Mouse (Mus musculus): ENCODE data around the gene Allc. TPM values are rescaled to one million over a fixed set of nuclear protein-coding genes. Genes with fewer than 3 reads are reported as not detected.

The Allc gene
- not detected in 2 replicates for polyA plus RNA-seq (2016; fragmentation: Nextera tagmentation; extraction: Ambion mirVana)

DNA sequence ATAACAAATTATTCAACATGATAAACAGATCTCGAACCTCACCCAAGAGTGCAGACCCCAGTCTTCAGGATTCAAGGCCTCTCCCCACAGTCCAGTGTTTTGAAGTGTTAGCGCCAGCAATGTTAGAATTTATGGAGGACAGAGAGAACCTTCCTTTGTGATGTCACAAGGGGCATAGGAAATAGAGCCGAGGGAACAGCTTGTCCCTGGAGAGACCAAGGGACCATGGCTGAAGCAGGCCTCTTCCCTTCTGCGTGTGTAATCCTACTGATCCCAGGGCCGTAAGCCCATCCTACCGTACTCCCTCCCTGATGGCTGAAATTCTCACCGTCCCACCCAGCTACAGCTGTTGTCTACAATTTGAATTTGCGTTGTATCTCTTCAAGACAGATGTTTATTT is at the start of gene Allc:
TSS of gene Allc (minus strand) at position 101 of the 400 bp plus-strand sequence.
- no peak within 1 kb of the TSS for H3K4me3 ChIP-seq (replicated peaks)
- 87% methylated on average over 8 of the region's 8 CpGs for WGBS
- no peak for ATAC-seq (ENCODE audit: low FRiP score)

GRCm38 (mm10) chr12:28628436-28628835 is 46.1 kb upstream of the Allc start:
- WGBS = 89% methylated on average over 2 of the region's 2 CpGs

More for the DNA sequence above, at the start of gene Allc:
- H3K36me3 ChIP-seq (replicated peaks) = no peaks in the 10 kb centered on the region
- H3K9ac ChIP-seq = no peak within 1 kb of the TSS
- no peaks in the 10 kb centered on the region for H3K9me3 ChIP-seq
- no peak within 1 kb of the TSS for H3K4me2 ChIP-seq
- no peaks in the 10 kb centered on the region for H3K27me3 ChIP-seq
- H3K27ac ChIP-seq = no peak within 1 kb of the TSS
- H3K4me1 ChIP-seq = no peaks in the 10 kb centered on the region

GRCm38 (mm10) chr12:28627092-28627491 is 44.8 kb upstream of the Allc start:
- 74% methylated on average over 4 of the region's 4 CpGs for WGBS
- H3K36me3 ChIP-seq (replicated peaks) = peaks cover 42% of the 10 kb centered on the region
- no peak overlapping the region for H3K4me2 ChIP-seq
- H3K27ac ChIP-seq = no peak overlapping the region
- no peak for ATAC-seq (ENCODE audit: low FRiP score)
- no peaks in the 10 kb centered on the region for H3K27me3 ChIP-seq
- H3K9ac ChIP-seq = no peak overlapping the region
- H3K4me1 ChIP-seq = peaks cover 2% of the 10 kb centered on the region; the same call in 1 of the 2 replicates
- no peaks in the 10 kb centered on the region for H3K9me3 ChIP-seq
- H3K4me3 ChIP-seq (replicated peaks) = no peak overlapping the region

More at GRCm38 (mm10) chr12:28628436-28628835, 46.1 kb upstream of the Allc start:
- H3K36me3 ChIP-seq (replicated peaks) = peaks cover 56% of the 10 kb centered on the region
- no peak overlapping the region for H3K9ac ChIP-seq
- no peak overlapping the region for H3K27ac ChIP-seq
- no peaks in the 10 kb centered on the region for H3K27me3 ChIP-seq
- ATAC-seq (ENCODE audit: low FRiP score) = no peak
- no peak overlapping the region for H3K4me3 ChIP-seq (replicated peaks)
- no peaks in the 10 kb centered on the region for H3K9me3 ChIP-seq
- no peak overlapping the region for H3K4me2 ChIP-seq
- no peaks in the 10 kb centered on the region for H3K4me1 ChIP-seq

- Histone ChIP-seq H3K4me2 (no peak overlapping the region), H3K4me3 (replicated peaks) (no peak overlapping the region), H3K36me3 (replicated peaks) (peaks cover 26% of the 10 kb centered on the region), H3K9ac (no peak overlapping the region), H3K9me3 (no peaks in the 10 kb centered on the region), H3K27me3 (no peaks in the 10 kb centered on the region), H3K27ac (no peak overlapping the region), H3K4me1 (peaks cover 12% of the 10 kb centered on the region)
- 85% methylated on average over 7 of the region's 7 CpGs for WGBS
- ATAC-seq (ENCODE audit: low FRiP score) = no peak
Observed at GRCm38 (mm10) chr12:28625407-28625806, 43.1 kb upstream of the Allc start.

DNA sequence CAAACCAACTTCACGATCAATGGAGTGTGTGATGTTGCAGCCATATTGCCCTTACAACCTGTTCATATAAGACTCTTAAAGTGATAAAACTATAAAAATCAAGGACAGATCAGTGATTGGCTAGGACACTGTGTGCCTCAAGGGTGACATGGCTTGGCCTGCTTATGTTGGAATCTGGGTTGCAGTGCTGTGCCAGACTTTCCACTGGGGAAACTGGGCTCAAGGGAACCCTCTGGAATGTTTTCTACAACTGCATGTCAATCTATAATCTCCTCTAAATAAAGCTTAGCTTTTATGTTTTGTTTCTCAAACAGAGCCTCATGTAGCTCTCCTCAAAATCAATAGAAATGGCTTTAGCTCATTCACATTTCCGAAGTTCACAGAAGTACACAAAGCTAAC is 41.9 kb upstream of the Allc start:
- Histone ChIP-seq H3K4me1 (peaks cover 12% of the 10 kb centered on the region), H3K9ac (no peak overlapping the region), H3K36me3 (replicated peaks) (peaks cover 14% of the 10 kb centered on the region), H3K27ac (no peak overlapping the region), H3K9me3 (no peaks in the 10 kb centered on the region), H3K4me3 (replicated peaks) (no peak overlapping the region), H3K27me3 (no peaks in the 10 kb centered on the region), H3K4me2 (no peak overlapping the region)
- no peak for ATAC-seq (ENCODE audit: low FRiP score)
- WGBS = 89% methylated on average over 2 of the region's 2 CpGs

GRCm38 (mm10) chr12:28623195-28623594 is 40.9 kb upstream of the Allc start, which contains the start of gene Colec11:
Gene Colec11, minus strand, starts transcription at chr12:28623377.
- H3K9me3 ChIP-seq = no peaks in the 10 kb centered on the region
- H3K27ac ChIP-seq = no peak within 1 kb of the TSS
- ATAC-seq (ENCODE audit: low FRiP score) = no peak
- H3K4me2 ChIP-seq = no peak within 1 kb of the TSS
- peaks cover 3% of the 10 kb centered on the region for H3K36me3 ChIP-seq (replicated peaks)
- peaks cover 12% of the 10 kb centered on the region for H3K4me1 ChIP-seq
- no peak within 1 kb of the TSS for H3K9ac ChIP-seq
- H3K27me3 ChIP-seq = no peaks in the 10 kb centered on the region
- H3K4me3 ChIP-seq (replicated peaks) = no peak within 1 kb of the TSS
- 74% methylated on average over 5 of the region's 5 CpGs for WGBS

DNA sequence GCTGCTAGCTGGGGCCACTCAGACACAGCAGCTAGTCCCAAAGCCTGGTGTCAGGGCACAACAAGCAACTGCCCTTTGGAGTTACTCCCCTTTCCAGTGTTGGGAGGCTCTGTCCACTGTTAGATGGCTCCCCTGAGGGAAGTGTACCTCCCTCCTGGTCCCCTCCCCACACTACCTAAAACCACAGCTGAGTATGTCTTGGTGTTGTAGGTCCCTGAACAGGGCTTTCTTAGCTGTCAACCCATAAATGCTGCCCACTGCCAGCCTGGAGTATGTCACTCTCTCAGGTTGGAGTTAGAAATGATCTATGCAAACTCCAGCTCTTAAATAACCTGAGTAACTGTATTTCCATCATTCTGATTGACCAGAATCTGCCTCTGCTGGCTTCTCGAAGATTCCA is 40.3 kb upstream of the Allc start:
- no peak overlapping the region for H3K4me3 ChIP-seq (replicated peaks)
- H3K27ac ChIP-seq = no peak overlapping the region
- H3K27me3 ChIP-seq = no peaks in the 10 kb centered on the region
- no peaks in the 10 kb centered on the region for H3K9me3 ChIP-seq
- peaks cover 12% of the 10 kb centered on the region for H3K4me1 ChIP-seq
- no peaks in the 10 kb centered on the region; the same call in 1 of the 2 replicates for H3K36me3 ChIP-seq (replicated peaks)
- no peak for ATAC-seq (ENCODE audit: low FRiP score)
- 81% methylated on average over 1 of the region's 1 CpGs for WGBS
- no peak overlapping the region for H3K4me2 ChIP-seq
- H3K9ac ChIP-seq = no peak overlapping the region

- H3K4me3 ChIP-seq (replicated peaks) = no peak overlapping the region
- H3K9ac ChIP-seq = no peak overlapping the region
- H3K4me1 ChIP-seq = peaks cover 12% of the 10 kb centered on the region
- H3K9me3 ChIP-seq = no peaks in the 10 kb centered on the region
- no peak for ATAC-seq (ENCODE audit: low FRiP score)
- 67% methylated on average over 5 of the region's 5 CpGs for WGBS
- no peaks in the 10 kb centered on the region for H3K27me3 ChIP-seq
- H3K4me2 ChIP-seq = no peak overlapping the region
- H3K27ac ChIP-seq = no peak overlapping the region
- H3K36me3 ChIP-seq (replicated peaks) = no peaks in the 10 kb centered on the region; the same call in 1 of the 2 replicates
Observed at GRCm38 (mm10) chr12:28622167-28622532, 39.8 kb upstream of the Allc start.

- Histone ChIP-seq H3K4me2 (no peak overlapping the region), H3K27me3 (no peaks in the 10 kb centered on the region), H3K4me1 (peaks cover 12% of the 10 kb centered on the region), H3K4me3 (replicated peaks) (no peak overlapping the region), H3K27ac (no peak overlapping the region), H3K36me3 (replicated peaks) (no peaks in the 10 kb centered on the region), H3K9me3 (no peaks in the 10 kb centered on the region), H3K9ac (no peak overlapping the region)
- 41% methylated on average over 7 of the region's 7 CpGs for WGBS
- no peak for ATAC-seq (ENCODE audit: low FRiP score)
Observed at GRCm38 (mm10) chr12:28621451-28622166, 39.3 kb upstream of the Allc start.

DNA sequence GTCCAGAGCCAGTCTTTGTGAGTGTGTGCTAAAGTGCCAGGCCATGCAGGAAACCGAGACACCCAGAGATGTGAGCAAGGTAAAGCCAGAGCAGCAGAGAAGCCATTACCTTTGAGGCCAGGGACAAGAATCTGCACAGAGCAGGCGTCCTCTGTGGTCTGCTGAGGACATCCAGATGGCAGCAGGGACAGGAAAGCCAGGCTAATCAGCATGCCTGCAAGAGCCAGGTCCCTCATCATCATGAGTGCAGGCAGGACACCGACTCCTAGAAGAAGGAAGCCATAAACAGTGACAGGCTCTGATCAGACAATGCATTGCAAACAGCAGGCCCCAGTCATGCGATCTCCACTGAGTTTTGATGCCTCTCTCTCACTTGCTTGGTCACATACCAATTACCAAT is 35.0 kb upstream of the Allc start:
- 82% methylated on average over 4 of the region's 4 CpGs for WGBS

DNA sequence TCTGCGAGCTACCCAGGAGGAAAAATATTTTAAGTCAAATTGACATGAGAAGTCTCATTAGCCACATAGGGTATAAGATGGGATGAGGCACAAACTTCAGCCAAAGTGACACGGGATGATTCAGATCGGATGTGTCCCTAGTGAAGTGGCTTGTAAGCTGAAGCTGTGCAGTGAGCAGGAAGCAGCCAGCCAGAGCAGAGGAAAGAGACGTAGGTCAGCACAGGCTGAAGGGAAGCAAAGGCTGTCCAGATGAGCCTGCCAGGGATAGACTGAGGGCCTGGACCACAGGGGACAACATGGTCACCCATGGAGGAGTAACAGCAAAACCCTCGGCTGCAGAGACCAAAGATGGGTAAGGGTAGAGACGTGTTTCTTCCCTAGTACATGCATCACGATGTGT is 32.1 kb upstream of the Allc start:
- no peaks in the 10 kb centered on the region for H3K27me3 ChIP-seq
- no peak overlapping the region for H3K4me3 ChIP-seq (replicated peaks)
- no peaks in the 10 kb centered on the region for H3K4me1 ChIP-seq
- H3K9ac ChIP-seq = no peak overlapping the region
- H3K9me3 ChIP-seq = no peaks in the 10 kb centered on the region
- no peak for ATAC-seq (ENCODE audit: low FRiP score)
- WGBS = 78% methylated on average over 7 of the region's 7 CpGs
- no peak overlapping the region for H3K4me2 ChIP-seq
- no peaks in the 10 kb centered on the region for H3K36me3 ChIP-seq (replicated peaks)
- H3K27ac ChIP-seq = no peak overlapping the region

More for the DNA sequence above, 35.0 kb upstream of the Allc start:
- no peak overlapping the region for H3K4me3 ChIP-seq (replicated peaks)
- no peaks in the 10 kb centered on the region for H3K9me3 ChIP-seq
- H3K9ac ChIP-seq = no peak overlapping the region
- H3K4me1 ChIP-seq = peaks cover 12% of the 10 kb centered on the region
- ATAC-seq (ENCODE audit: low FRiP score) = no peak
- no peaks in the 10 kb centered on the region for H3K36me3 ChIP-seq (replicated peaks)
- H3K4me2 ChIP-seq = no peak overlapping the region
- no peak overlapping the region for H3K27ac ChIP-seq
- H3K27me3 ChIP-seq = no peaks in the 10 kb centered on the region

GRCm38 (mm10) chr12:28612391-28612790 is 30.1 kb upstream of the Allc start:
- 75% methylated on average over 6 of the region's 6 CpGs for WGBS
- no peak overlapping the region for H3K4me3 ChIP-seq (replicated peaks)
- H3K27me3 ChIP-seq = no peaks in the 10 kb centered on the region
- H3K27ac ChIP-seq = no peak overlapping the region
- no peak overlapping the region for H3K4me2 ChIP-seq
- no peak for ATAC-seq (ENCODE audit: low FRiP score)
- H3K36me3 ChIP-seq (replicated peaks) = no peaks in the 10 kb centered on the region
- no peaks in the 10 kb centered on the region for H3K9me3 ChIP-seq
- no peak overlapping the region for H3K9ac ChIP-seq
- peaks cover 10% of the 10 kb centered on the region for H3K4me1 ChIP-seq

Data from forebrain, embryonic 12.5 days (tissue).